Mouse (Mus musculus) brown adipose tissue, adult 24 weeks (tissue): ENCODE measurements around the gene Tent5c. TPM values are rescaled to one million over a fixed set of nuclear protein-coding genes. Genes with fewer than 3 reads are reported as not detected.

ENCODE experiments used
- H3K27ac ChIP-seq: fragments of 200-500 bp; replicated peaks from 2 replicates; pipeline ENCODE4 v1.5.1; 2012; ENCODE audit warnings: low read depth, mild to moderate bottlenecking, low read length
- H3K4me1 ChIP-seq: fragments of 200-500 bp; 2 replicates; pipeline ENCODE4 v1.6.1; 2012; ENCODE audit warnings: low read length, mixed read lengths; ENCODE audit not compliant: control insufficient read depth, insufficient read depth, insufficient read length
- H3K4me3 ChIP-seq: fragments of 200-500 bp; 2 replicates; pipeline ENCODE4 v1.5.1; 2012; ENCODE audit warnings: low read depth, mild to moderate bottlenecking, low read length, moderate library complexity; ENCODE audit not compliant: insufficient read depth
- polyA plus RNA-seq: library from polyadenylated mRNA; stranded (reverse); fragments of >200 nt; gene quantifications from 2 replicates; pipeline ENCODE4 v1.2.4, GENCODE M21; 2012; ENCODE audit not compliant: missing spikeins, insufficient read depth, insufficient read length

The Tent5c gene
- 0.67 and 2.9 TPM in 2 replicates for polyA plus RNA-seq

DNA sequence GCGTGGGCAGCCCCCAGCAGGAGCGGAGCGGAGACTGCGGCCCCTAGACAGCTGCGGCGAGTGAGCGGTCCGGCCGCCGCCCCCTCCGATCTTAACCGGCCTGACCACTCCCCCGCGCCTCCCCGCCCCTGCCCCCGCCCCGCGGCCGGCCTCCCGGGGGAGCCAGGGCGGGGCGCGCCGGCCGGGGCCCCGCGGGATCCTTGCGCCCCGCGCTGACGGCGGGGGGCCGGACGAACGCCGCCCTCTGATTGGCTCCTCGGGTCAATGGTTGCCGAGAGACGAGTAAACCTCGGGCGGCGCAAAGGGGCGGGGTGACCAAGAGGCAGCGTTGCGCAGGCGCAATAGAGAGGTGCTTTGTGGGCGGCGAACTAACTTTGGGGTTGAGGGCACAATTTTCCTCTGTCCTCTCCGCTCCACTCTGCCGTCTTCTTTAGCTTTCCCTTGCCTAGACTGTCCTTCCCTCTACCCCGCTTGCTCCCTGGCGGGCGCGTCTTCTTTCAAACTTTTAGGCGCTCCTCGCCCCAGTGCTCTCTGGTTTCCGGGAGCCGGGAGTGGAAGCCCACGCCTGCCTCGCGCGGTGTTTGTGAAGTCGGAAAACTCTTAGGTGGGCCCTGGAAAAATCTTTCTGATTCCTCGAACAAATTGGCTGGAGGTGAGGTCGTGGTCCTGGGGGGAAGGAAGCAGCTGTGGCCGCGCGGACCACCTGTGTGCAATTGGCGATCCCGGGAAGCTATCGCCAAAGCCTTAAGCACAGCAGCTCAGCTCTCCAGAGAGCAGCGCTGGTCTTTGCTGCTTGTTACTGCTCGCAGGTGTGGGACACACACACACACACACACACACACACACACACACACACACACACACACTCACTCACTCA, at the start of gene Tent5c:
Gene Tent5c, minus strand, starts transcription at position 192 of the 877 bp plus-strand sequence.
- 0 out of 2 replicates have a peak within 1 kb of the TSS, but pooled peaks have one; percentile 1 for H3K27ac ChIP-seq
- peaks cover 2% of the 10 kb centered on the region; the same call in 1 of the 2 replicates for H3K4me1 ChIP-seq
- H3K4me3 ChIP-seq: peak within 1 kb of the TSS; percentile 98

GRCm38 (mm10) chr3:100536686-100537085, 47.6 kb upstream of the Tent5c start:
- H3K27ac ChIP-seq: no peak overlapping the region
- H3K4me1 ChIP-seq: no peaks in the 10 kb centered on the region
- H3K4me3 ChIP-seq: no peak overlapping the region

DNA sequence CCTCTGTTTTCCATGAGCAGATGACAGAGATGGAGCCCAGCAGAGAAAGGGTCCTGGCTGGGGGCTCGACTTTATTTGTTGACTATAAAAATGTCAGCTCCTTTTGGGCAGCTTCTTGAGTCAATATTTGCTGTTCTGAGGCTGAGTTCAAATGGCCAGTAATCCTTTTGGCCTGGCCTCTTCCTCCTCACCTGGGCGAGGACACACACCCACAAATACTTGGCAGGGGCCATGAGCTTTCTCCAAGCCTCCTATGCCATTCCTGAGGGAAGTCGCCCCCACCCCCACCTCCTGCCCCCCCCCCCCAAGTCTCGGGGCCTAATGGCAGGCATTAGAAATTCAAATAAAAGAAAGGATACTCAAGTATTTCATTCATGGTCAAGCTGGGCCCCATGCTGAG, 46.8 kb upstream of the Tent5c start:
- no peaks in the 10 kb centered on the region for H3K4me1 ChIP-seq
- no peak overlapping the region for H3K27ac ChIP-seq
- no peak overlapping the region for H3K4me3 ChIP-seq

- H3K4me3 ChIP-seq: no peak overlapping the region
- H3K4me1 ChIP-seq: no peaks in the 10 kb centered on the region
- H3K27ac ChIP-seq: no peak overlapping the region
Observed at GRCm38 (mm10) chr3:100535298-100535697, 46.2 kb upstream of the Tent5c start.

GRCm38 (mm10) chr3:100534394-100534793, 45.3 kb upstream of the Tent5c start:
- Histone ChIP-seq H3K4me3 (no peak overlapping the region), H3K4me1 (no peaks in the 10 kb centered on the region), H3K27ac (no peak overlapping the region)

DNA sequence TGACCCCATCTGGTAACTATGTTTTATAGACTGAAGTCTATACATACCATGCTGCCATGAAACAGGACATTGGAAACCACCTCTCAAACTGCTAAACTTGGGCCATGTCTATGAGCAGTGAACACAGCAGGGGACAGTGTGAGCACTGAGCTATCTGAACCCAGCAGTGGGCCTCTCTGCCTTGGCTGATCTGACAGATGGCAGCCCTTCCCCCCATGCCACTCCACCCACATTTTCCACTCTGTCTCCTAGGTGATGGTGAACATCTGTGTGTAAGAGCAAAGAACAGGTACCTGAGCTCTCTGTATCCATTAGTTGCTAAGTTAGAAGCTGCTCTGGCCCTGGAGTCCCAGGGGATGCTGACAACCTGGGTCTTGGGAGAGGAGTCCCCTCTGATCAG, 44.3 kb upstream of the Tent5c start:
- H3K4me3 ChIP-seq: no peak overlapping the region
- H3K27ac ChIP-seq: no peak overlapping the region
- no peaks in the 10 kb centered on the region for H3K4me1 ChIP-seq

GRCm38 (mm10) chr3:100530919-100531318, 41.8 kb upstream of the Tent5c start:
- Histone ChIP-seq H3K27ac (no peak overlapping the region), H3K4me1 (no peaks in the 10 kb centered on the region), H3K4me3 (no peak overlapping the region)

DNA sequence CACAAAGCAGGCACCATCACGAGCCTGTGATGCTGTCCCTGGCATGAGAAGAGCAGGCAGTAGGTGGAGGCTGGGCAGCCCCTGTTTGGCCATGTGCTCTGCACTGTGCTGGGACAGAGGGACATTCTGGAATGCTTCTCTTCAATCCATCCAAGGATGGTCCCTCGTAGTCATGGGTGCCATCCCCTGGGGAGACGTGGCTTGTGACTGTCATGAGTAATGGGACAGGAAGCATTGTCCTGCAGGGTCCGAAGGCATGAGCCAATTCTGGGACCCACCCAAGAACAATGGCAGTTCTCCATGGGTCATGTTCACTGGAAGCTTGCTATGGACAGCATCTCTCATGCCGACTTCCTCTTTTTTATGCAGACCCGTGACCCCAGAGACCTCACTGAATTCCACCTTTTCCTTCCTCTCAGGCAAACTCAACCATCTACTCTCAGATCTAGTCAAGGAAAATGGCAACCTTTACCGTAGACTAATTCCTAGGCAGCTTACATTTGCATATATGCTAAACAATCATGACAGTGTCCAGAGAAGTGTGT, 41.2 kb upstream of the Tent5c start:
- H3K4me3 ChIP-seq: no peak overlapping the region

DNA sequence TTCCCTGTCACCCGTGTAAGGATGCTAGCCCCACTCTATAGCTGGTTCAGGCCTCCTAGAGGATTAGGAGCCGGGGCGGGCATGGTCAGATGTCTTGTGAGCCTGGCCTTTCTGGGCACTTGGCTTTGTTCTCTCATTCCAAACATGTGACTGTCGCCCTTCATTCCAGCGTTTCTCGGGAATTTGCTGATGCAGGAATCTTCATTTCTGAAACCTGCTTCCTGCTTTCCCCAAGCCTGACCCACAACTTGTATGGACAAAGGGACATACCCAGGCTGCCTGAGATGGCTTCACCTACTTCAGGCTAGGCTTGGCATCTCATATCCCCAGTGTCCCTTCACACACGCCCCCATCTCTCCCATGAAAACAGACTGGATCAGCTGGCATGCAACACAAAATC, 33.5 kb upstream of the Tent5c start:
- Histone ChIP-seq H3K27ac (no peak overlapping the region), H3K4me3 (no peak overlapping the region), H3K4me1 (no peaks in the 10 kb centered on the region)

More for the DNA sequence above, 41.2 kb upstream of the Tent5c start:
- H3K27ac ChIP-seq: no peak overlapping the region
- no peaks in the 10 kb centered on the region for H3K4me1 ChIP-seq

DNA sequence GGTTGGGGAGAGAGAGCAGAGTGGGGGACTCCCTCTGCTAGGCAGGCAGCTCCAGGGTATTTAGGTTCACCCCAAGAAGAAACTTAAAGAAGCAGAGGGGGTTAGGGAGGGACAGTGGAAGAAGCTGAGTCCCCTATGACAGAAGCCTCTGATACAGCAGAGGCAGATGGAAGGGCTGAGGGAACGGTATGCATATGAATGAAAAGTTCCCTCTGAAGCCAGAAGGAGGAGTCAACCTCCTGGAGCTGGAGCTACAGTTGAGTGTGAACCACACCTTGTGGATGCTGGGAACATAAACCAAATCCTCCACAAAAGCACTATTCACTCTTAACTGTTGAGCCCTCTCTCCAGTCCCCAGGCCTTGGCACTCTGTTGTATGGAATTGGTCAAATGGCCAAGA, 32.5 kb upstream of the Tent5c start:
- no peaks in the 10 kb centered on the region for H3K4me1 ChIP-seq
- no peak overlapping the region for H3K4me3 ChIP-seq
- no peak overlapping the region for H3K27ac ChIP-seq

- Histone ChIP-seq H3K4me3 (no peak overlapping the region), H3K4me1 (no peaks in the 10 kb centered on the region), H3K27ac (no peak overlapping the region)
Observed at GRCm38 (mm10) chr3:100515754-100516141, 26.6 kb upstream of the Tent5c start.

DNA sequence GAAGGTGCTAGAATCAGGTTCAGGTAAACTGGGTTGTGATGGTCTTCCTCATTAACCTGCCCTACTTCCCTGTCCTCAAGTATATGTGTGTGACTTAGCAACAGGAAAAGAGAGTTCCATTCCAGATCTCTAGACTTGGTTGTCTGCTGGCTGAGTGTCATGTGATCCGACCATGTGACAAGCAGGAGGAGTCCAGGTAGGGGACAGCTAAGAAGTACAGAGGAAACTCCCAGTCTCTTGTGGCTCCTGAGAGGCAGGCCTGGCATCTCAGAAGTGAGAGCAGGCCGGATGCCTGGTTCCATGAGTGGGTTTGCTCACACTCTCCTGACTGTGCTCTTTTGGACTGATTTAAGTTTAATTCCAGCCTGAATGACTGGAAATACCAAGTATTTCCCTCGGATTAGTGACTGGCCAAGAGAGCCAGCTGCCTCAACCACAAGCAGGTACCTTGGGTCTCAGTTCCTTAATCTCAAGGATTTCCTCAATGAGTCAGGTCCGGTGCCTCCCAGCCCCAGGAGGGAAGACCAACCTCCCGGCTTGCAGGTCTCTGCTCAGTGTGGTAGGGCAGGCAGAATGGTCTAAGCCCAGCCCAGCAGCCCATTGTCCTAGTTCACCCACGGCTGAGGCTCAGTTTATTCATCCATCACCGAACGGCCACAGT, 26.1 kb upstream of the Tent5c start:
- no peak overlapping the region for H3K27ac ChIP-seq
- H3K4me3 ChIP-seq: no peak overlapping the region
- H3K4me1 ChIP-seq: no peaks in the 10 kb centered on the region

DNA sequence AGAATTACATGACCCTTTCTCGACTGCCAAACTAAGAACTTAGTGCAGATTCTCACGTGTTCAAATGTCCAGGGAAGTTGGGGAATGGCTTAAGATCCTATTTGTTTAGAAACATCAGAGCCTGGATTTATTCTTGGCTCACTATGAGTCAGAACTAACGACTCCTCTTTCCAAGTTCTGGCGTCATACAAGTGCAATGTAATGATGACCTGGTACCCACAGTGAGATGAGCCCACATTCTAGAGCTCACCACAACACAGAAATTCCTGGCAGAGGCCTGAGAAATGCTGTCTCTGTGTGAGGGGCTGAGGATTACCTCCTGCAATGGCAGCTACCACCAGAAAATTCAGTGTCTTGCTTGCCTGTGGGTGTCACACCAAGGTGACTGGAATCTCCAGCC, 18.1 kb upstream of the Tent5c start:
- no peaks in the 10 kb centered on the region for H3K4me1 ChIP-seq
- no peak overlapping the region for H3K4me3 ChIP-seq
- no peak overlapping the region for H3K27ac ChIP-seq

- no peak overlapping the region for H3K4me3 ChIP-seq
- H3K4me1 ChIP-seq: no peaks in the 10 kb centered on the region
- H3K27ac ChIP-seq: no peak overlapping the region
Observed at GRCm38 (mm10) chr3:100506715-100507114, 17.6 kb upstream of the Tent5c start.

- no peak overlapping the region for H3K4me3 ChIP-seq
- no peaks in the 10 kb centered on the region for H3K4me1 ChIP-seq
- H3K27ac ChIP-seq: no peak overlapping the region
Observed at GRCm38 (mm10) chr3:100503882-100504281, 14.8 kb upstream of the Tent5c start.
